Mouse (Mus musculus): Measurements from ENCODE around the gene Ppp6r1. TPM values are rescaled to one million over a fixed set of nuclear protein-coding genes. Genes with fewer than 3 reads are reported as not detected.
"Not testable (repeated sequence)": the region's sequence is repeated elsewhere in the genome, so short reads cannot be mapped to it uniquely, and the experiment has no call there.

Gene Ppp6r1
- polyA plus RNA-seq, 1 experiment = 58.6 TPM

GRCm38 (mm10) chr7:4611921-4612341 is 46.9 kb downstream of the Ppp6r1 start:
- Histone ChIP-seq H3K9me3 (replicated peaks; ENCODE audit: control insufficient read depth, insufficient read depth, low read length, poor library complexity, severe bottlenecking) (no peaks in the 10 kb centered on the region), H3K4me3 (ENCODE audit: low read depth, low read length) (no peak overlapping the region), H3K27me3 (ENCODE audit: control insufficient read depth, insufficient read depth, low read length, poor library complexity, severe bottlenecking) (no peaks in the 10 kb centered on the region), H3K36me3 (ENCODE audit: control insufficient read depth, insufficient read depth, low read length, poor library complexity, severe bottlenecking) (no peaks in the 10 kb centered on the region), H3K4me1 (ENCODE audit: control insufficient read depth, insufficient read depth, low read length) (no peaks in the 10 kb centered on the region), H3K9ac (ENCODE audit: low read depth, poor library complexity, severe bottlenecking) (no peak overlapping the region), H3K27ac (ENCODE audit: insufficient read depth, low read length) (no peak overlapping the region)
- TF ChIP-seq POLR2A (IDR thresholded peaks at IDR 0.05; ENCODE audit: insufficient read depth, low read length) = no peak
- TF ChIP-seq EP300 (IDR thresholded peaks at IDR 0.05; ENCODE audit: insufficient read depth, low read depth, low read length) = no peak
- no peak for TF ChIP-seq CTCF (IDR thresholded peaks at IDR 0.05; ENCODE audit: low read depth, low read length)

DNA sequence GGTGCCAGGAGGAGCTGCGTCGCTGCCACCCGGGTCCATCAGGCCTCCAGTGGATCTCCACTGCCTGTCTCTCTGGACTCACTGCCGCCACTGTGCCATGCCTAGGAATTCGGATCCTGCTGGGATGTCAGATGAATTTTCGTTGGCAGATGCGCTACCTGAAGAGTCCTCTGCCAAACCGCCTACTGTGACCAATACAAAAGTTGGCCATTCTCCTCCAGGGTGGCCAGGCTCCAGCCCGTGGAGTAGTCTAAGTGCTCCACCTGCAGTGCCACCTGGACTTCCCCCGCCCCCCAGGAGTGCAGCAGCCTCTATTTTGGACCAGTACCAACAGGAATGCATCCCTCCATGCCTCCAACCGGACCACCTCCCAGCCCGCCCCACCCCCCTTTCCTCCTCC is 47.3 kb downstream of the Ppp6r1 start:
- Histone ChIP-seq H3K27me3 (ENCODE audit: control insufficient read depth, insufficient read depth, low read length, poor library complexity, severe bottlenecking) (no peaks in the 10 kb centered on the region), H3K27ac (ENCODE audit: insufficient read depth, low read length) (no peak overlapping the region), H3K4me3 (ENCODE audit: low read depth, low read length) (no peak overlapping the region), H3K36me3 (ENCODE audit: control insufficient read depth, insufficient read depth, low read length, poor library complexity, severe bottlenecking) (no peaks in the 10 kb centered on the region), H3K9me3 (replicated peaks; ENCODE audit: control insufficient read depth, insufficient read depth, low read length, poor library complexity, severe bottlenecking) (no peaks in the 10 kb centered on the region), H3K4me1 (ENCODE audit: control insufficient read depth, insufficient read depth, low read length) (no peaks in the 10 kb centered on the region), H3K9ac (ENCODE audit: low read depth, poor library complexity, severe bottlenecking) (no peak overlapping the region)
- no peak for TF ChIP-seq POLR2A (IDR thresholded peaks at IDR 0.05; ENCODE audit: insufficient read depth, low read length)
- no peak for TF ChIP-seq CTCF (IDR thresholded peaks at IDR 0.05; ENCODE audit: low read depth, low read length)
- no peak for TF ChIP-seq EP300 (IDR thresholded peaks at IDR 0.05; ENCODE audit: insufficient read depth, low read depth, low read length)

GRCm38 (mm10) chr7:4608002-4608401 is 50.8 kb downstream of the Ppp6r1 start:
- Histone ChIP-seq H3K36me3 (ENCODE audit: control insufficient read depth, insufficient read depth, low read length, poor library complexity, severe bottlenecking) (no peaks in the 10 kb centered on the region), H3K9me3 (replicated peaks; ENCODE audit: control insufficient read depth, insufficient read depth, low read length, poor library complexity, severe bottlenecking) (no peaks in the 10 kb centered on the region), H3K4me1 (ENCODE audit: control insufficient read depth, insufficient read depth, low read length) (no peaks in the 10 kb centered on the region), H3K27me3 (ENCODE audit: control insufficient read depth, insufficient read depth, low read length, poor library complexity, severe bottlenecking) (no peaks in the 10 kb centered on the region), H3K27ac (ENCODE audit: insufficient read depth, low read length) (no peak overlapping the region), H3K4me3 (ENCODE audit: low read depth, low read length) (no peak overlapping the region), H3K9ac (ENCODE audit: low read depth, poor library complexity, severe bottlenecking) (no peak overlapping the region)
- TF ChIP-seq CTCF (IDR thresholded peaks at IDR 0.05; ENCODE audit: low read depth, low read length) (no peak), EP300 (IDR thresholded peaks at IDR 0.05; ENCODE audit: insufficient read depth, low read depth, low read length) (no peak), POLR2A (IDR thresholded peaks at IDR 0.05; ENCODE audit: insufficient read depth, low read length) (no peak)

- Histone ChIP-seq H3K36me3 (ENCODE audit: control insufficient read depth, insufficient read depth, low read length, poor library complexity, severe bottlenecking) (no peaks in the 10 kb centered on the region), H3K27ac (ENCODE audit: insufficient read depth, low read length) (no peak within 1 kb of the TSS), H3K27me3 (ENCODE audit: control insufficient read depth, insufficient read depth, low read length, poor library complexity, severe bottlenecking) (no peaks in the 10 kb centered on the region), H3K9me3 (replicated peaks; ENCODE audit: control insufficient read depth, insufficient read depth, low read length, poor library complexity, severe bottlenecking) (no peaks in the 10 kb centered on the region; the same call in 1 of the 2 replicates), H3K4me1 (ENCODE audit: control insufficient read depth, insufficient read depth, low read length) (no peaks in the 10 kb centered on the region), H3K4me3 (ENCODE audit: low read depth, low read length) (no peak within 1 kb of the TSS), H3K9ac (ENCODE audit: low read depth, poor library complexity, severe bottlenecking) (no peak within 1 kb of the TSS)
- TF ChIP-seq POLR2A (IDR thresholded peaks at IDR 0.05; ENCODE audit: insufficient read depth, low read length) (no peak), CTCF (IDR thresholded peaks at IDR 0.05; ENCODE audit: low read depth, low read length) (no peak), EP300 (IDR thresholded peaks at IDR 0.05; ENCODE audit: insufficient read depth, low read depth, low read length) (no peak)
Measured at GRCm38 (mm10) chr7:4603873-4604272, 54.9 kb downstream of the Ppp6r1 start, which contains the start of gene Ptprh. Gene Ptprh, minus strand, starts transcription at chr7:4604041.

GRCm38 (mm10) chr7:4602969-4603368 is 55.9 kb downstream of the Ppp6r1 start:
- Histone ChIP-seq H3K9ac (ENCODE audit: low read depth, poor library complexity, severe bottlenecking) (no peak overlapping the region), H3K9me3 (replicated peaks; ENCODE audit: control insufficient read depth, insufficient read depth, low read length, poor library complexity, severe bottlenecking) (no peaks in the 10 kb centered on the region; the same call in 1 of the 2 replicates), H3K36me3 (ENCODE audit: control insufficient read depth, insufficient read depth, low read length, poor library complexity, severe bottlenecking) (no peaks in the 10 kb centered on the region), H3K4me1 (ENCODE audit: control insufficient read depth, insufficient read depth, low read length) (no peaks in the 10 kb centered on the region), H3K4me3 (ENCODE audit: low read depth, low read length) (no peak overlapping the region), H3K27ac (ENCODE audit: insufficient read depth, low read length) (no peak overlapping the region), H3K27me3 (ENCODE audit: control insufficient read depth, insufficient read depth, low read length, poor library complexity, severe bottlenecking) (no peaks in the 10 kb centered on the region)
- TF ChIP-seq EP300 (IDR thresholded peaks at IDR 0.05; ENCODE audit: insufficient read depth, low read depth, low read length) (no peak), CTCF (IDR thresholded peaks at IDR 0.05; ENCODE audit: low read depth, low read length) (no peak), POLR2A (IDR thresholded peaks at IDR 0.05; ENCODE audit: insufficient read depth, low read length) (no peak)

DNA sequence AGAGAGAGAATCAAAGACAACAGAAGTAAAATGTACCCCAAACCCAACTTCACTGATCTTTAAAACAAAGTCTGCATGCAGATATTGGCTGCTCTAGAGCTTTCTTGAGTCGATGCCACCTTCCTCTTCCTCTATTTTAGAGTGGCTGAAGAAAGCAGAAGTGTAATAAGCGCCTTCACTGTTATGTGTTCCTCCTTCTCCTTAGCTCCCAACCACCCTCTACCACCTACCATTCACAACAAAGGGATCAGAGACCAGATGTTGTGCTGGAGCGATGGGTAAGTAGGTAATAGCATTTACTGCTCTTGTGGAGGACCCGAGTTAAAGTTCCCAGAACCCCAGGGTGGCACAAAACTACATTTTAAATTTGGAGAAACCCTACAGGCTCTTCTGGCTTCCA is 61.8 kb downstream of the Ppp6r1 start:
- not testable (repeated sequence) for H3K9me3 ChIP-seq (replicated peaks; ENCODE audit: control insufficient read depth, insufficient read depth, low read length, poor library complexity, severe bottlenecking); H3K27ac ChIP-seq (ENCODE audit: insufficient read depth, low read length); H3K9ac ChIP-seq (ENCODE audit: low read depth, poor library complexity, severe bottlenecking); H3K4me1 ChIP-seq (ENCODE audit: control insufficient read depth, insufficient read depth, low read length); H3K4me3 ChIP-seq (ENCODE audit: low read depth, low read length); H3K27me3 ChIP-seq (ENCODE audit: control insufficient read depth, insufficient read depth, low read length, poor library complexity, severe bottlenecking); H3K36me3 ChIP-seq (ENCODE audit: control insufficient read depth, insufficient read depth, low read length, poor library complexity, severe bottlenecking)

Other genes with a start within 250 kb of the Ppp6r1 start
- 17.7 and 18.1 TPM in 2 replicates for gene Rdh13, start 213.4 kb downstream of the Ppp6r1 start, polyA plus RNA-seq (2011; ENCODE audit: insufficient read depth, insufficient read length, low read depth, missing spikeins)
- 7.0 and 13.2 TPM in 2 replicates for gene Eps8l1, start 198.3 kb downstream of the Ppp6r1 start, polyA plus RNA-seq (2011; ENCODE audit: insufficient read depth, insufficient read length, low read depth, missing spikeins)
- gene Ppp1r12c, start 157.3 kb downstream of the Ppp6r1 start, polyA plus RNA-seq (2011; ENCODE audit: insufficient read depth, insufficient read length, low read depth, missing spikeins) = 63.1 and 68.7 TPM in 2 replicates
- gene Tnnt1, start 142.6 kb downstream of the Ppp6r1 start, polyA plus RNA-seq (2011; ENCODE audit: insufficient read depth, insufficient read length, low read depth, missing spikeins) = 20.2 and 20.7 TPM in 2 replicates
- gene Tnni3, start 134.8 kb downstream of the Ppp6r1 start, polyA plus RNA-seq (2011; ENCODE audit: insufficient read depth, insufficient read length, low read depth, missing spikeins) = 10.0 and 11.5 TPM in 2 replicates
- gene Dnaaf3, start 126.6 kb downstream of the Ppp6r1 start, polyA plus RNA-seq (2011; ENCODE audit: insufficient read depth, insufficient read length, low read depth, missing spikeins) = 9.2 and 10.0 TPM in 2 replicates
- 4.3 and 4.9 TPM in 2 replicates for gene Syt5, start 111.5 kb downstream of the Ppp6r1 start, polyA plus RNA-seq (2011; ENCODE audit: insufficient read depth, insufficient read length, low read depth, missing spikeins)
- gene Ptprh, start 55.0 kb downstream of the Ppp6r1 start, polyA plus RNA-seq (2011; ENCODE audit: insufficient read depth, insufficient read length, low read depth, missing spikeins) = not detected in 2 replicates
- gene Tmem86b, start 27.6 kb downstream of the Ppp6r1 start, polyA plus RNA-seq (2011; ENCODE audit: insufficient read depth, insufficient read length, low read depth, missing spikeins) = 3.8 and 5.5 TPM in 2 replicates
- gene Hspbp1, start 26.0 kb upstream of the Ppp6r1 start, polyA plus RNA-seq (2011; ENCODE audit: insufficient read depth, insufficient read length, low read depth, missing spikeins) = 51.8 and 63.3 TPM in 2 replicates
- gene Brsk1, start 31.6 kb upstream of the Ppp6r1 start, polyA plus RNA-seq (2011; ENCODE audit: insufficient read depth, insufficient read length, low read depth, missing spikeins) = 10.9 TPM in 2 replicates
- not detected in 2 replicates for gene Tmem150b, start 66.2 kb upstream of the Ppp6r1 start, polyA plus RNA-seq (2011; ENCODE audit: insufficient read depth, insufficient read length, low read depth, missing spikeins)
- gene Kmt5c, start 81.1 kb upstream of the Ppp6r1 start, polyA plus RNA-seq (2011; ENCODE audit: insufficient read depth, insufficient read length, low read depth, missing spikeins) = 69.0 and 72.3 TPM in 2 replicates
- gene Cox6b2, start 94.1 kb upstream of the Ppp6r1 start, polyA plus RNA-seq (2011; ENCODE audit: insufficient read depth, insufficient read length, low read depth, missing spikeins) = 319 and 368 TPM in 2 replicates
- not detected in 2 replicates for gene Fam71e2, start 112.3 kb upstream of the Ppp6r1 start, polyA plus RNA-seq (2011; ENCODE audit: insufficient read depth, insufficient read length, low read depth, missing spikeins)
- 1.4 and 1.9 TPM in 2 replicates for gene Il11, start 123.8 kb upstream of the Ppp6r1 start, polyA plus RNA-seq (2011; ENCODE audit: insufficient read depth, insufficient read length, low read depth, missing spikeins)
- not detected in 2 replicates for gene Tmem190, start 123.9 kb upstream of the Ppp6r1 start, polyA plus RNA-seq (2011; ENCODE audit: insufficient read depth, insufficient read length, low read depth, missing spikeins)
- 2.6 and 6.8 TPM in 2 replicates for gene Tmem238, start 130.6 kb upstream of the Ppp6r1 start, polyA plus RNA-seq (2011; ENCODE audit: insufficient read depth, insufficient read length, low read depth, missing spikeins)
- gene Rpl28, start 133.9 kb upstream of the Ppp6r1 start, polyA plus RNA-seq (2011; ENCODE audit: insufficient read depth, insufficient read length, low read depth, missing spikeins) = 969 and 977 TPM in 2 replicates
- gene Ube2s, start 153.6 kb upstream of the Ppp6r1 start, polyA plus RNA-seq (2011; ENCODE audit: insufficient read depth, insufficient read length, low read depth, missing spikeins) = 474 and 498 TPM in 2 replicates
- gene Shisa7, start 185.7 kb upstream of the Ppp6r1 start, polyA plus RNA-seq (2011; ENCODE audit: insufficient read depth, insufficient read length, low read depth, missing spikeins) = 3.8 and 5.3 TPM in 2 replicates
- gene Isoc2b, start 211.2 kb upstream of the Ppp6r1 start, polyA plus RNA-seq (2011; ENCODE audit: insufficient read depth, insufficient read length, low read depth, missing spikeins) = 3.8 and 4.2 TPM in 2 replicates
- 3.3 and 4.3 TPM in 2 replicates for gene Isoc2a, start 218.1 kb upstream of the Ppp6r1 start, polyA plus RNA-seq (2011; ENCODE audit: insufficient read depth, insufficient read length, low read depth, missing spikeins)
- gene Gm36210, start 247.5 kb upstream of the Ppp6r1 start, polyA plus RNA-seq (2011; ENCODE audit: insufficient read depth, insufficient read length, low read depth, missing spikeins) = 1.1 TPM in 2 replicates